Mouse (Mus musculus) spleen, adult 2 months (tissue): ENCODE results near the gene 4931414P19Rik.

Experiments used
- CTCF ChIP-seq: fragments of 200-500 bp; IDR thresholded peaks from 2 replicates; pipeline ENCODE4 v1.5.1; 2011; ENCODE audit warnings: mild to moderate bottlenecking, inconsistent platforms; ENCODE audit not compliant: insufficient read depth, insufficient read length, insufficient replicate concordance; ENCODE audit errors: extremely low read depth
- POLR2A ChIP-seq: fragments of 200-500 bp; IDR thresholded peaks from 2 replicates; pipeline ENCODE4 v1.6.1; 2011; ENCODE audit warnings: low read depth, low read length, inconsistent platforms

- TF ChIP-seq POLR2A (no peak), CTCF (no peak)
Observed at GRCm38 (mm10) chr14:54651556-54651955, 45.8 kb upstream of the 4931414P19Rik start.
